7 mouse cellular contexts compared by ENCODE assay signal in the genomic region with DNA sequence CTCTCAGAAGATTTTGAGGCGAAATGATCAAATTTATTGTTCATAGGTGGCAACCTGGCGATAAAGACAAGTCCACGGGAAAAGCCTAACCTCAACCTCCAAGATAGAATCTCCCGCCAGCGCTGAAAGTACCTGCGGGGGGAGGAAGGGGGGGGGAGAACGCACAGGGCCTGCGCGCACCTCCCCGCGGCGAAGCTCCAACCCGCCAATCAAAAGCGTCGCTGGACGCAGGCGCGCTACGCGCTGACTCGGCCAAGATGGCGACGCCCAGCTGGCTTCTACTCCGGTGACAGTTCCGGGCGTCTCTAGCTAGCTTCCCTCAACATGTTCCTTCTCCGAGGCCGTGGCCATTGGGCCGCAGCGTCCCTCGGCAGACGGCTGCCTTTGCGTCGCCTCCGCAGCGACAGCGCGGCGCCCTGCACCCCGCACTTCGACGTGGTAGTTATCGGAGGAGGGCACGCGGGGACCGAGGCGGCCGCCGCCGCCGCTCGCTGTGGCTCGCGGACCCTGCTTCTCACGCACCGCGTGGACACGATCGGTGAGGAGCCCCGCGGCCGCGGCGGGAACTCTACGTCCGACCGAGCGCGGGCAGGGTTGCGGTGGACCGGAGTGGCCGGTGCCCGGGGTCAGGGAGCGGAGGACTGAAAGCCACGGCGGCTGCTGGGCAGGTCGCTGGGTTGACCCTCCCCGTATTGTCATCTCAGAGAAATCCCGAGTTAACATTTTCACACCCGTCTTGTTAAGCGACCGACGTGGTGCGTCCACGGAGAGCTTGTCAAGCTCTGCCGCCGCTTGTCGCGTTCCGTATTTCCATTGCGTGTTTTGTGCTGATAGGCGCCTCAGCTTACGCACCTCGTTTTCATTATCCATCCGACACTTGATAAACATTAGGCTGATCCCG. TPM values are rescaled to one million over a fixed set of nuclear protein-coding genes. Genes with fewer than 3 reads are reported as not detected.
DNase-seq lines count a peak whose midpoint lies in the region; ATAC-seq and TF ChIP-seq lines count a peak whose summit lies in the region.

TSS of gene Mto1 (plus strand) at position 236 of the 901 bp plus-strand sequence.
TSS of gene Gm17324 (minus strand) at position 814 of the 901 bp plus-strand sequence.

- no peaks in the 10 kb centered on the region for H3K4me1 ChIP-seq in intestine, postnatal 0 days (replicated peaks; ENCODE audit: control insufficient read depth, insufficient read depth, low read length)
- H3K4me1 ChIP-seq in midbrain, embryonic 12.5 days, result peaks cover 8% of the 10 kb centered on the region
- H3K4me1 ChIP-seq in small intestine, adult 2 months (ENCODE audit: control insufficient read depth, insufficient read depth, insufficient read length, low read length), result no peaks in the 10 kb centered on the region; the same call in 1 of the 2 replicates

- H3K4me2 ChIP-seq in intestine, postnatal 0 days (replicated peaks; ENCODE audit: low read depth), result peak within 1 kb of the TSS; percentile 83
- H3K4me2 ChIP-seq in midbrain, embryonic 12.5 days (replicated peaks), result peak within 1 kb of the TSS; percentile 60

- peak; percentile 90 for ATAC-seq in intestine, postnatal 0 days
- peak; percentile 93 for ATAC-seq in midbrain, embryonic 12.5 days (ENCODE audit: low FRiP score, low read depth)

- no peaks in the 10 kb centered on the region for H3K9me3 ChIP-seq in intestine, postnatal 0 days (ENCODE audit: control insufficient read depth)
- H3K9me3 ChIP-seq in midbrain, embryonic 12.5 days, result no peaks in the 10 kb centered on the region

- intact Hi-C loops in left cerebral cortex, postnatal 4 days (cut with DNase I), result no loop called here

- peak within 1 kb of the TSS; percentile 99 for H3K4me3 ChIP-seq in intestine, postnatal 0 days (ENCODE audit: low read depth, low read length)
- peak within 1 kb of the TSS; percentile 99 for H3K4me3 ChIP-seq in midbrain, embryonic 12.5 days
- peak within 1 kb of the TSS; percentile 90 for H3K4me3 ChIP-seq in small intestine, adult 2 months (ENCODE audit: low read depth, low read length)

- no peak for TF ChIP-seq CTCF in intestine, postnatal 0 days (IDR thresholded peaks at IDR 0.05; ENCODE audit: low read depth)
- no peak for TF ChIP-seq CTCF in small intestine, adult 2 months (IDR thresholded peaks at IDR 0.05; ENCODE audit: extremely low read depth, insufficient read length, insufficient replicate concordance, low read depth, low read length)

- peak within 1 kb of the TSS; percentile 95 for H3K9ac ChIP-seq in intestine, postnatal 0 days (ENCODE audit: low read depth, low read length)
- peak within 1 kb of the TSS; percentile 86 for H3K9ac ChIP-seq in midbrain, embryonic 12.5 days (replicated peaks)

- H3K27me3 ChIP-seq in intestine, postnatal 0 days (replicated peaks; ENCODE audit: control insufficient read depth, insufficient read depth, low read length), result peaks cover 16% of the 10 kb centered on the region; the same call in 1 of the 2 replicates
- H3K27me3 ChIP-seq in midbrain, embryonic 12.5 days, result peaks cover 36% of the 10 kb centered on the region
- no peaks in the 10 kb centered on the region for H3K27me3 ChIP-seq in small intestine, adult 2 months (ENCODE audit: control insufficient read depth, insufficient read depth, low read length)

- H3K36me3 ChIP-seq in intestine, postnatal 0 days (ENCODE audit: control insufficient read depth, insufficient read depth), result peaks cover 19% of the 10 kb centered on the region; the same call in 1 of the 2 replicates
- peaks cover 16% of the 10 kb centered on the region for H3K36me3 ChIP-seq in midbrain, embryonic 12.5 days
- H3K36me3 ChIP-seq in small intestine, adult 2 months (ENCODE audit: control insufficient read depth, insufficient read depth, low read length), result peaks cover 13% of the 10 kb centered on the region

- WGBS in intestine, postnatal 0 days, result under 1% methylated on average over 95 of the region's 96 CpGs
- WGBS in midbrain, embryonic 12.5 days, result under 1% methylated on average over 96 of the region's 96 CpGs
- WGBS in small intestine, adult 2 months, result under 1% methylated on average over 96 of the region's 96 CpGs

- H3K27ac ChIP-seq in intestine, postnatal 0 days (ENCODE audit: low read depth, low read length), result peak within 1 kb of the TSS; percentile 89
- H3K27ac ChIP-seq in midbrain, embryonic 12.5 days (replicated peaks), result peak within 1 kb of the TSS; percentile 92
- peak within 1 kb of the TSS; percentile 71 for H3K27ac ChIP-seq in small intestine, adult 2 months (ENCODE audit: insufficient read depth, low read depth, low read length)

- peak; percentile 93 for DNase-seq in adrenal gland, adult 2 months
- peak; percentile 92 for DNase-seq in embryo, embryonic 11.5 days (ENCODE audit: low read depth, low spot score)
- peak; percentile 81 to 91 for DNase-seq in gastrocnemius, postnatal 4 days (ENCODE audit: low spot score in 2 of 2)
- DNase-seq in left cerebral cortex, postnatal 4 days, result peak; percentile 90

- TF ChIP-seq POLR2A in small intestine, adult 2 months (IDR thresholded peaks at IDR 0.05; ENCODE audit: low read depth, low read length), result peak; percentile 60; the same call in 1 of the 2 replicates

RNA-seq across cellular contexts. Expression of gene Mto1, which starts in this region (rescaled TPM):
- 10 to 100 TPM; 26.6 to 27.7 TPM for total RNA-seq in adrenal gland, adult 2 months (2021)
- 57.4 and 76.5 TPM in 2 replicates for polyA plus RNA-seq in adrenal gland, adult 2 months (2012; rRNA removed)
- 10 to 100 TPM; 14.7 to 17.4 TPM for total RNA-seq in gastrocnemius, postnatal 4 days (2021)
- polyA plus RNA-seq in intestine, postnatal 0 days (2015; fragmentation: Nextera tagmentation; extraction: Ambion mirVana), result 8.2 and 8.4 TPM in 2 replicates
- total RNA-seq in left cerebral cortex, postnatal 4 days (2021), result 10 to 100 TPM; 24.2 to 26.1 TPM
- 23.6 and 25.7 TPM in 2 replicates for polyA plus RNA-seq in midbrain, embryonic 12.5 days (2016; fragmentation: Nextera tagmentation; extraction: Ambion mirVana)
- polyA plus RNA-seq in small intestine, adult 2 months (2012; rRNA removed), result 6.1 and 7.3 TPM in 2 replicates

RNA-seq across cellular contexts. Expression of gene Gm17324, which starts in this region (rescaled TPM):
- not detected for total RNA-seq in adrenal gland, adult 2 months (2021)
- polyA plus RNA-seq in adrenal gland, adult 2 months (2012; rRNA removed), result 0.95 and 1.5 TPM in 2 replicates
- under 1 TPM in 1 of 2 experiments, not detected in 1; 0.52 TPM for total RNA-seq in gastrocnemius, postnatal 4 days (2021)
- 0.17 and 0.39 TPM in 2 replicates for polyA plus RNA-seq in intestine, postnatal 0 days (2015; fragmentation: Nextera tagmentation; extraction: Ambion mirVana)
- total RNA-seq in left cerebral cortex, postnatal 4 days (2021), result under 1 TPM in 1 of 2 experiments, not detected in 1; 0.66 TPM
- polyA plus RNA-seq in midbrain, embryonic 12.5 days (2016; fragmentation: Nextera tagmentation; extraction: Ambion mirVana), result 0.98 and 1.2 TPM in 2 replicates
- polyA plus RNA-seq in small intestine, adult 2 months (2012; rRNA removed), result not detected in 2 replicates

Comparison
In these comparisons a context has a peak if more than half of its experiments do, and no peak if none do; other contexts are left out.
1. Peak in every context shown above with its lines: DNase-seq, ATAC-seq, H3K4me3 ChIP-seq and H3K27ac ChIP-seq.